Mouse (Mus musculus): ENCODE measurements at regions not wholly inside any gene's neighbourhood (a gene's known extent, or its start where the extent isn't known, plus 50 kb on each side); places are given as distances from the start of the nearest gene placed in this dataset.

- no peak for TF ChIP-seq CTCF (IDR thresholded peaks at IDR 0.05; ENCODE audit: low read depth, low read length)
- no peak for TF ChIP-seq POLR2A (IDR thresholded peaks at IDR 0.05; ENCODE audit: extremely low read depth, insufficient read depth, low read length)
Observed at GRCm38 (mm10) chr1:73503611-73504010, 487.9 kb upstream of the Tnp1 start.

All from liver, adult 2 months (tissue).